Mouse (Mus musculus): ENCODE results near the gene Slc30a2. TPM values are rescaled to one million over a fixed set of nuclear protein-coding genes. Genes with fewer than 3 reads are reported as not detected.

Slc30a2 gene
- polyA plus RNA-seq, 1 experiment from 2014 or later, result 0.05 TPM

DNA sequence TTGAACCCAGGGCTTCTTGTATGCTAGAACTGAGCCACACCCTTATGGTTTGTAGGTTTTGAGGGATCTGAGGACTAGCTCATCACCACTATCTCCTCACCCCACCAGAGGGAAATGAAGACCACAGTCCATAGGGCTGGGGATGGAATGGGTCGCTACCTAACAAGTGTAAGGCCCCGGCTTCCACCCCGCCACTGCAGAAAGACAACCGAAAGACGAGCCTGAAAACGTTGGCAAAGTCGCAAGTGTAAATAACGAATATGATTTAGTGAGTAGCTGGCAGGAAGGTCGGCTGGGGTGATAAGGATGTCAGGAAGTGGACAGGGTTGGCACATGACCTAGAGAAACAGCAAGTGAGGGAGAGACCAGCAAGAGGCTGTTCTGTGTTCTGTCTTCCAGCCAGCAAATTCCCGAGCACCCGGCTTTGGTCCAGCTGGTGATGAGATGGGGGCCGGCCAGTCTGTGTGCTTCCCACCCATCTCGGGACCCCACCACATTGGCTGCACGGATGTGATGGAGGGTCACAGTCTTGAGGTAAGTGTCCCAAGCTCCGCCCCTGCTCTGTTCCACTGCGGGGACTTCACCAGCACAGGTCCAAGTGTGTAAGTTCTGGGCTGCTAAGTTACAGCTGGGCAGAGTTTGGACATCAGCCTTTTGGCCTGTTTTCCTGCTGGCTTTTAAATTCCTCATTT, 59.7 kb downstream of the Slc30a2 start:
- Histone ChIP-seq H3K4me1 (peaks cover 24% of the 10 kb centered on the region), H3K4me3 (no peak overlapping the region), H3K27ac (no peak overlapping the region), H3K9ac (no peak overlapping the region), H3K36me3 (0 out of 2 replicates have a peak, but pooled peaks cover 4% of the 10 kb centered on the region), H3K9me3 (no peaks in the 10 kb centered on the region), H3K4me2 (replicated peaks) (no peak overlapping the region), H3K27me3 (no peaks in the 10 kb centered on the region)
- ATAC-seq (ENCODE audit: insufficient number of reproducible peaks, insufficient read depth, low FRiP score, low TSS enrichment), result no peak
- WGBS, result 79% methylated on average over 16 of the region's 16 CpGs

DNA sequence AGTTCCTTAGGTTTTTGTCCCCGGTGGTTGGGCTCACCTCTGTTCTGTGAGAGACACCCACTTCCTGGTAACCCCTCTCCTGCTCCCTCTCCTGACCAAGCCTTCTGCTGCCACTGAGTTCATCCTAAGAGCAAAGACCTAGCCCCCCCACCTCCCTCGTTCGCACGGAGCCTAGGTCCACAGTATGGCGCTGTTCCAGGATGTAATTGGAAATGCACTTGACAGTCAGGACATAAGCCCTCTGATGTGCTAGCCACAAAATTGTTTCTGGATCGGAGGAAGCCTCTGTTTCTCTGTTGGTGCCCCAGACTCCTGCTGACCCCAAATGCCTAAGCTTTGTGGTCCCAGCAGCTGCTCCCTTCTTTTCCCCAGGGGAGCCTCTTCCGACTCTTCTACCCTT, 60.7 kb downstream of the Slc30a2 start:
- no peak overlapping the region for H3K27ac ChIP-seq
- peaks cover 24% of the 10 kb centered on the region for H3K4me1 ChIP-seq
- H3K36me3 ChIP-seq, result 0 out of 2 replicates have a peak, but pooled peaks cover 4% of the 10 kb centered on the region
- no peak for ATAC-seq (ENCODE audit: insufficient number of reproducible peaks, insufficient read depth, low FRiP score, low TSS enrichment)
- no peak overlapping the region for H3K4me3 ChIP-seq
- no peak overlapping the region; the same call in 1 of the 2 replicates for H3K9ac ChIP-seq
- no peaks in the 10 kb centered on the region for H3K9me3 ChIP-seq
- WGBS, result 68% methylated on average over 7 of the region's 7 CpGs
- H3K4me2 ChIP-seq (replicated peaks), result no peak overlapping the region
- no peaks in the 10 kb centered on the region for H3K27me3 ChIP-seq

Other genes starting within 250 kb of the Slc30a2 start
- gene Cd52, start 248.1 kb upstream of the Slc30a2 start, polyA plus RNA-seq (2016; fragmentation: Nextera tagmentation; extraction: Ambion mirVana), result 8.0 and 8.3 TPM in 2 replicates
- gene Ubxn11, start 240.6 kb upstream of the Slc30a2 start, polyA plus RNA-seq (2016; fragmentation: Nextera tagmentation; extraction: Ambion mirVana), result 10.4 and 11.5 TPM in 2 replicates
- 345 and 360 TPM in 2 replicates for gene Sh3bgrl3, start 214.4 kb upstream of the Slc30a2 start, polyA plus RNA-seq (2016; fragmentation: Nextera tagmentation; extraction: Ambion mirVana)
- 32.0 and 34.9 TPM in 2 replicates for gene Cep85, start 156.1 kb upstream of the Slc30a2 start, polyA plus RNA-seq (2016; fragmentation: Nextera tagmentation; extraction: Ambion mirVana)
- gene Gm7534, start 140.2 kb upstream of the Slc30a2 start, polyA plus RNA-seq (2016; fragmentation: Nextera tagmentation; extraction: Ambion mirVana), result not detected in 2 replicates
- 0.15 TPM in 1 of 2 replicates, not detected in the other for gene Catsper4, start 115.8 kb upstream of the Slc30a2 start, polyA plus RNA-seq (2016; fragmentation: Nextera tagmentation; extraction: Ambion mirVana)
- gene Cnksr1, start 104.8 kb upstream of the Slc30a2 start, polyA plus RNA-seq (2016; fragmentation: Nextera tagmentation; extraction: Ambion mirVana), result 2.1 and 2.5 TPM in 2 replicates
- 1.4 and 1.7 TPM in 2 replicates for gene E130218I03Rik, start 99.5 kb upstream of the Slc30a2 start, polyA plus RNA-seq (2016; fragmentation: Nextera tagmentation; extraction: Ambion mirVana)
- gene Zfp593, start 97.6 kb upstream of the Slc30a2 start, polyA plus RNA-seq (2016; fragmentation: Nextera tagmentation; extraction: Ambion mirVana), result 19.5 and 19.8 TPM in 2 replicates
- not detected in 2 replicates for gene Gm30191, start 96.2 kb upstream of the Slc30a2 start, polyA plus RNA-seq (2016; fragmentation: Nextera tagmentation; extraction: Ambion mirVana)
- gene Grrp1, start 89.1 kb upstream of the Slc30a2 start, polyA plus RNA-seq (2016; fragmentation: Nextera tagmentation; extraction: Ambion mirVana), result 6.3 and 6.4 TPM in 2 replicates
- 22.6 and 24.8 TPM in 2 replicates for gene Pdik1l, start 55.3 kb upstream of the Slc30a2 start, polyA plus RNA-seq (2016; fragmentation: Nextera tagmentation; extraction: Ambion mirVana)
- gene Trim63, start 28.1 kb upstream of the Slc30a2 start, polyA plus RNA-seq (2016; fragmentation: Nextera tagmentation; extraction: Ambion mirVana), result 1.2 and 2.6 TPM in 2 replicates
- gene Extl1, start 40.7 kb downstream of the Slc30a2 start, polyA plus RNA-seq (2016; fragmentation: Nextera tagmentation; extraction: Ambion mirVana), result 2.1 and 3.4 TPM in 2 replicates
- 11.2 and 11.7 TPM in 2 replicates for gene Pafah2, start 53.1 kb downstream of the Slc30a2 start, polyA plus RNA-seq (2016; fragmentation: Nextera tagmentation; extraction: Ambion mirVana)
- gene Stmn1, start 125.1 kb downstream of the Slc30a2 start, polyA plus RNA-seq (2016; fragmentation: Nextera tagmentation; extraction: Ambion mirVana), result 2,563 and 2,644 TPM in 2 replicates
- 3.3 and 3.4 TPM in 2 replicates for gene Paqr7, start 153.5 kb downstream of the Slc30a2 start, polyA plus RNA-seq (2016; fragmentation: Nextera tagmentation; extraction: Ambion mirVana)
- gene Aunip, start 167.8 kb downstream of the Slc30a2 start, polyA plus RNA-seq (2016; fragmentation: Nextera tagmentation; extraction: Ambion mirVana), result 11.6 and 13.1 TPM in 2 replicates
- gene Mtfr1l, start 192.2 kb downstream of the Slc30a2 start, polyA plus RNA-seq (2016; fragmentation: Nextera tagmentation; extraction: Ambion mirVana), result 135 and 139 TPM in 2 replicates
- 27.3 and 49.1 TPM in 2 replicates for gene Selenon, start 209.0 kb downstream of the Slc30a2 start, polyA plus RNA-seq (2016; fragmentation: Nextera tagmentation; extraction: Ambion mirVana)

All from embryonic facial prominence, embryonic 12.5 days (tissue).